Mouse (Mus musculus) bone marrow macrophage, adult 2 months (primary cell): ENCODE data around the gene Ccdc33. TPM values are rescaled to one million over a fixed set of nuclear protein-coding genes. Genes with fewer than 3 reads are reported as not detected.

Source experiments
- H3K27ac ChIP-seq: 2 replicates; pipeline ENCODE4 v1.5.1; 2012; ENCODE audit warnings: low read depth, low read length; ENCODE audit not compliant: insufficient read depth
- H3K4me1 ChIP-seq: 2 replicates; pipeline ENCODE4 v1.6.1; 2012; ENCODE audit warnings: low read length; ENCODE audit not compliant: control insufficient read depth, insufficient read depth
- H3K4me3 ChIP-seq: 2 replicates; pipeline ENCODE4 v1.5.1; 2012; ENCODE audit warnings: mild to moderate bottlenecking, low read length, moderate library complexity; ENCODE audit not compliant: insufficient read depth
- CTCF ChIP-seq: IDR thresholded peaks from 2 replicates; pipeline ENCODE4 v1.5.1; 2012; ENCODE audit warnings: low read depth, mild to moderate bottlenecking, low read length, moderate library complexity
- POLR2A ChIP-seq: IDR thresholded peaks from 2 replicates; pipeline ENCODE4 v1.6.1; 2012; ENCODE audit warnings: mild to moderate bottlenecking, low read depth, low read length, borderline replicate concordance
- polyA plus RNA-seq: library from polyadenylated mRNA; stranded (reverse); fragments of >200 nt; gene quantifications from 2 replicates; pipeline ENCODE4 v1.2.4, GENCODE M21; 2012; ENCODE audit not compliant: missing spikeins, insufficient read depth, insufficient read length

The Ccdc33 gene
- polyA plus RNA-seq, 1 experiment = not detected

- Histone ChIP-seq H3K4me3 (no peak overlapping the region), H3K4me1 (no peaks in the 10 kb centered on the region), H3K27ac (no peak overlapping the region)
- no peak for TF ChIP-seq CTCF
- no peak for TF ChIP-seq POLR2A
These were observed 52.5 kb downstream of the Ccdc33 start for GRCm38 (mm10) chr9:58065977-58066730.

- no peak overlapping the region for H3K4me3 ChIP-seq
- no peaks in the 10 kb centered on the region for H3K4me1 ChIP-seq
- TF ChIP-seq POLR2A = no peak
- H3K27ac ChIP-seq = no peak overlapping the region
These were observed 53.1 kb downstream of the Ccdc33 start for GRCm38 (mm10) chr9:58065532-58065931.

DNA sequence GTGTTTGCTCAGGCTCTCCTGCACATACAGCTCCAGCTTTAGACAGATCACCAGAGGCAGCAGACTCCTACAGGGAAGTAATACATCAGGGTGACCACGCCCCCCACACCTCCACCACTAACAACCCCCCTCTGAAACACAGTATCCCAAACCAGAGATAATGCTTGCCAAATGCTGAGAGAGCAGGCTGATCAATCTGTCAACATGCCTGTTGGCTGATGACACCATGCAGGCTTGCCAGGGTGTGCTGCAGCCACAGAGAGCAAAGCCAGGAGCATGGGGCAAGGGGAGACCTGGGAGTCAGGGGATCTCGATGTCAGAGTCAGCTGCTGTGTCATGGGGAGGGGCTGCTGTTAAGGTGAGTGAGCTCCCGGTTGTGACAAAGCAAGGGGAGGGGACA is 55.1 kb downstream of the Ccdc33 start, which contains the start of gene Stra6:
Gene Stra6, plus strand, starts transcription at position 258 of the 400 bp plus-strand sequence.
- Histone ChIP-seq H3K27ac (no peak within 1 kb of the TSS), H3K4me1 (no peaks in the 10 kb centered on the region), H3K4me3 (no peak within 1 kb of the TSS)
- TF ChIP-seq POLR2A (no peak), CTCF (no peak)

DNA sequence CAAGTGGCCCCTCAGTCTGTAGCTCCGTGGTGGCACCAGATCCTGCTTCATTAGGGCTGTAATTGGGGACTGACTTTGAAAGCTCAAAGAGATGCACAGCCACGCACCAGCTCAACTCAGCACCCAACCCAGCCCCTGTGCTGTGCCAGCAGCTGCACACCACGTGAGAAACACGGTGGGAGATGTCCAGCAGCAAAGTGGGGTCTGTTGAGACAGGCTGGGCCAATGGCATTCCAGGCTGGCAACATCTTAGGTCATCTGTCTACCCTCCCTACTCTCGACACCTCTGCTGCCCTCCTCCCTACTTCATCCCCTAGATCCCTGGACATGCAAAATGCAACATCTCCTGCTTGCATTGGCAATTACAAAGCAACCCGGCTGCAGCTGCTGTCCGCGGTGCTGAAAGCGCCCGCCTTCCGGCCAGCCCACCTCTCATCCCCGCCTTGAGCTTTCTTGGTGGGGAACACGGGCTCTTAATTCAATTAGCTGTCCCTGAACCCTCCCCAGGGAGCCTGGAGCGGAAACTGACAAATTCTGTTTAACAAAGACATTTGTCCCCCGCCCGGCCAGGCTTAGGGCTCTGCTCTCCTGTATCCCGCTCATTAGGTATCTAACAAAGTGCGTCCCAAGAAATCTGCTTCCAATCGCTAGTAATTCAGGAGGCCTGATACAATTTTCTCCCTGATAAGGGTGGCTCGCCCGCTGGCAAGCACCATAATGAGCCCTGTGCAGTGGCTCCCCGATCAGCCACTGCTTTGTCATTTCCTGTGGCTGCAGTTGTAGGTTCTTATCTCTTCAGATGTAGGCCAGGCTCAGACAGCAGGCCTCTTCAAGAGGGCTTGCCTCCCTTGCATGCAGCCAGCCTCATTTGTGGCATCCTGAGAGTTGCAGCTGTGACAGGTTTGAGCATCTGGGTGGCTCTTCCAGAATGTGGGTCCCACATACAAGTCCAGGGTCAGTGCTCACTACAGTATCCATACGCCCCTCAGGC is 57.7 kb downstream of the Ccdc33 start:
- H3K27ac ChIP-seq = no peak overlapping the region
- TF ChIP-seq CTCF = no peak
- TF ChIP-seq POLR2A = no peak
- H3K4me1 ChIP-seq = no peaks in the 10 kb centered on the region
- H3K4me3 ChIP-seq = no peak overlapping the region

- no peaks in the 10 kb centered on the region for H3K4me1 ChIP-seq
- no peak overlapping the region for H3K4me3 ChIP-seq
- no peak overlapping the region for H3K27ac ChIP-seq
- TF ChIP-seq CTCF = no peak
These were observed 58.7 kb downstream of the Ccdc33 start for GRCm38 (mm10) chr9:58059920-58060319.

DNA sequence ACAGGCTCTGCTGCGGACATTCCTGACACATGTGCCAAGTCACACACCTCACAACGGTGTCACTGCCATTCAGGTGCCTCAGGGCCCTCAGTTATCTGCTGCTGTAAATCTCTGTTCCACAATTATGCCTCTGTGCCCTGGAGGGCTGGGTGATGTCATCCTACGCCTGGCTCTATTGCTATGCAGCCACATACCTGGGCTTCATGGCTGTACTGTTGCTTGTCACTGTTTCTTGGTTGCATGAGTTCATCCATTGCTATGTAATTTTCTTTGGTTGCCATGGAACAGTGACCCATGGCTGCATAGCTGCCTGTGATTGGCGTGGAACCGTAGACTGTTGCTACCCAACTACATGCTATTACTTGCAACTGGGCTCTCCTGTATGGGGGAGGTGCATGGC is 63.0 kb downstream of the Ccdc33 start:
- TF ChIP-seq CTCF (no peak), POLR2A (no peak)
- no peak overlapping the region for H3K27ac ChIP-seq
- no peaks in the 10 kb centered on the region for H3K4me1 ChIP-seq
- H3K4me3 ChIP-seq = no peak overlapping the region

DNA sequence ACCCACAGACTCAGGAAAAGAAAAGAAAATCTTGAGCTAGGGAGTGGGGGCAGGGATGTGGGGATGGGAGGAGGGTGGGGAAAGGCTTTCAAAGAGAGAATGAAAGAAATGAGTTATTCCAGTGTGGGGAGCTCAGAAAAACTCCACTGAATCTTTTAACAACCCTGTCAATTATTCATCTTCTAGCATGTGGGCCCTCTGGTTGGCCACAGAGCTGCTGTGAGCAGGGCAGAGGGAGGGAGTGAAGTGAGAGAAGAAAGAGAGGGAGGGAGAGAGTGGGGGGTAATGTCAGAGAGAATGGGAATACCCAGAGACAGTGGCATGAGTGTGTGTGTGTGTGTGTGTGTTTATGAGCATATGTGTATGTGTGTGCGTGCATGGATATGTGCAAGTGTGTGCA is 64.6 kb downstream of the Ccdc33 start:
- H3K27ac ChIP-seq = no peak overlapping the region
- no peak overlapping the region for H3K4me3 ChIP-seq
- no peaks in the 10 kb centered on the region for H3K4me1 ChIP-seq
- no peak for TF ChIP-seq POLR2A
- no peak for TF ChIP-seq CTCF

- H3K4me1 ChIP-seq = no peaks in the 10 kb centered on the region
- TF ChIP-seq CTCF (no peak), POLR2A (no peak)
- H3K27ac ChIP-seq = no peak overlapping the region
- H3K4me3 ChIP-seq = no peak overlapping the region
These were observed 65.1 kb downstream of the Ccdc33 start for GRCm38 (mm10) chr9:58053544-58053943.

DNA sequence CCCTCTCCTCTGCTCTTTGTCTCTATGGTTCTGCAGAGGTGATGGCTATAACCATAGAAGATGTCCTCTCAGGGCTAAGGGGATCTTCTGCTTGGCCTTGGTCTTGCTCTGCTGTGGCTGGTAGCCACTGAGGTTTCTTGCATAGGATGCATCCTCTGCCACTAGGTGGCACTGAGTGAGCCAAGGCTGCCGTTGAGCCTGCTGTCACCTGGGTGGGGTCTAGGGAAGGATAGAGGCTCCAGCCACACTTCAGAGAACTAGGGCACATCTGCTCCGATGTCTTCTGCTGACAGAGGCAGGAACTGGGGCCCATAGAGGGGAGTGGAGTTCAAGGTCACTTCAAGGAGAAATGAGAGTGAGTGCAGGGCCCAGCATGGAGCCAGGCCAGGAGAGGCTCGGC is 65.5 kb downstream of the Ccdc33 start:
- Histone ChIP-seq H3K4me3 (no peak overlapping the region), H3K4me1 (no peaks in the 10 kb centered on the region), H3K27ac (no peak overlapping the region)
- TF ChIP-seq POLR2A (no peak), CTCF (peak; percentile 43)

DNA sequence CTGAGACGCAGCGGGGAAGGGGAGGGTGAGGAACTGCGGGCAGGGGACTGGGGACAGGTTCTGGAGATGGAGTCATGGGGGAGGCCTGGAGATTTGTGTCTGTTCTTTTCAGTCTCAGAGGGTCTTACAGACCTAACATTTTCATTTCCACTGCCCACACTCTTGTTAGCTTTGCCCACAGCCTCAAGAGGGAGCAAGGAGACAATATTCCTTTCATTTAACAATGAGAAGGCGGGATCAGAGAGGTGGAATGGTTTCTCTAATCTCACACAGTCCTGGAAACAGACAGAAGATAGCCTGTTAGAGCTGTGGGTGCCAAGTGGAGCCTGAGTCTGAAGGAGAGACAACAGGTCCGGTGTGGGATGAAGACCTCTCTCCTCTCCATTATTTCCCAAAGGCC is 66.7 kb downstream of the Ccdc33 start:
- H3K4me1 ChIP-seq = no peaks in the 10 kb centered on the region
- H3K4me3 ChIP-seq = no peak overlapping the region

More for the DNA sequence above, 66.7 kb downstream of the Ccdc33 start:
- no peak overlapping the region for H3K27ac ChIP-seq
- TF ChIP-seq POLR2A (no peak), CTCF (no peak)
